Mouse (Mus musculus) spleen, postnatal 14 days (tissue): ENCODE measurements around the gene Dnajc15.

Source experiments
- DNase-seq, 2 experiments: peaks; one replicate each; pipeline ENCODE4 v3.0.0; 2021 to 2022; ENCODE audit warnings: low spot score in 2 of 2

Gene Dnajc15

DNA sequence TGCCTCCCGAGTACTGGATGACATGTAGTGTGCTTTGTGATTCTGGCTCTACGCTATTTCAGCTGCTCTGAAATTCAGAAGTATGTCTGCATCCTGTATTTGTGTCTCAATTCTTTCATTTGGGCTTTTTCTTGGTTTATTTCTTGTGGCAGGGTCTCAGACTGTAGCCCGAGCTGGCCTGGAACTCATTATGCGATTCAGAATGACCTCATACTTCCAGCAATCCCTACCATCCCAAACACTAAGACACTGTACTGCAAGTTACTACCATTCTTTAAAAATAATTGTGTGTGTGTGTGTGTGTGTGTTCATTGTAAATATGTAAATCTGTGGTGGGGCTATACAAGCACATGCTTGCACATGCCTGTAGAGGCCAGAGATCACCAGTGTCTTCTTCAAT lies 78.4 kb downstream of the Dnajc15 start:
- DNase-seq: no peak

GRCm38 (mm10) chr14:77795240-77795639 lies 79.7 kb downstream of the Dnajc15 start:
- DNase-seq: no peak

- no peak for DNase-seq
Measured at GRCm38 (mm10) chr14:77794285-77794949, 80.5 kb downstream of the Dnajc15 start.

DNA sequence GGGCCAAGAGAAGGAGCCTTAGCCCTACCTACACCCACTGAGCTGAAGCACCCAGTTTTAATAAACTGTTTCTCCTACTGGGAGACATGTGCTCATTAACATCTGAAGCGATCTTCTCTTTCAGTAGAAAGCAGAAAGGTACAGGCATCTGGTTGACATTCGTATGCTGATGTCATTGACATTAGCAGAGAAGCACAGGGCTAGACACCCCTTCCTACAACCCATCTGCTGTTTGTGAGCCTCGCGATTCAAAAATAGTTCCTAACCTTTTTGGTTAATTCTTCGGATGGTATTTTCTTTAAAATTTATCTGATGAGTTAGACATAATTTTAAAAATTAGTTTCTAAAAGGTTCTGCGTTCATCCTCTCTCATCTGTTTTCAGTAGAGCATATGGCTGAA lies 81.9 kb downstream of the Dnajc15 start:
- DNase-seq: no peak

- peak in 1 of 2 experiments; percentile 3 for DNase-seq
Measured at GRCm38 (mm10) chr14:77783217-77783616, 91.7 kb downstream of the Dnajc15 start.

- DNase-seq: no peak
Measured at GRCm38 (mm10) chr14:77777365-77777764, 97.6 kb downstream of the Dnajc15 start.

DNA sequence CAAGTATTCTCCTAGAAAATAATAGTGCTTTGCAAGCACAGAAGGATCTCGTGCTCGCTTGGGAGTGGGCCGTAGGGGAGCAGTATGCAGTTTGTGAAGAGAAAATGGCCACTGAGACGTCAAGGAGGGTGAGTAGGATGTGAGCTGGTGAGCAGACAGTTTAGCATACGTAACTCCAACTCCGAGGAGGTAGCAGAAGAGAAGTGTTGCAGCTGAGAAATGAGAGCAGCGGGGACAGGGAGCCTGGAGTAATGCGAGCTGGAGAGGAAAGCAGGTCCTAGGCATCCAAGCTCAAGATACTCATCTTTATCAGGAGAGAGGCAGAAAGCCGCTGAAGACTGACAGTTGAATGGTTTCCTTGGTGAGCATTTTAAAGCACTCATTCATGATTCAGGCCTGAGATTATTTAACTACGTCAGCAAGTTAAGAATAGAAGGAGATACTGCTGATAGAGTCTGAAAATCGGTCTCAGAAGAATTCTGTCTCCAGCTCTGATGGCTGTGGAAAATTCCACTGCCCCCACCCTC lies 98.9 kb downstream of the Dnajc15 start:
- no peak for DNase-seq

DNA sequence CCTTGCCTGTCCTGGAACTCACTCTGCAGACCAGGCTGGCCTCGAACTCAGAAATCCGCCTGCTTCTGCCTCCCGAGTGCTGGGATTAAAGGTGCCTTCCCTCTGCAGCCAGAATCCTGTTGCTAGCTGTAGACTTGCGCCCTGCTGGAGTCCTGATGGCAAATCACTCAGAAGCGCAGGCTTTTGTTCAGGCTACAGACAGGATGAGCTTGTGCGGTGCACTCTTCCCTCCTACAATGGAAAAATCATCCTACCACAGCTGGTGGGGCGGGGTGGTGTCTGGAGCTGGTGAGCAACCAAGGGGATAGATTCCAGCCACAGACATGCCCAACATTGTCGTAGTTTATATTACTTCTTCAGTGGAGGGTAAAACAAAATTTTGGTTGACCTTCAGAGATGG lies 101.6 kb downstream of the Dnajc15 start:
- no peak for DNase-seq

- DNase-seq: no peak
Measured at GRCm38 (mm10) chr14:77771626-77772025, 103.3 kb downstream of the Dnajc15 start.
